Mouse (Mus musculus) hematopoietic stem cell, adult 5-6 weeks (primary cell): ENCODE data around the gene Fam20b. TPM values are rescaled to one million over a fixed set of nuclear protein-coding genes. Genes with fewer than 3 reads are reported as not detected.

ENCODE experiments used
- total RNA-seq: library from RNA; stranded (forward); fragments of 172-1452, 232-1000 nt; gene quantifications from 2 replicates; pipeline ENCODE4 v1.2.3, GENCODE M21; 2017

Fam20b gene
- total RNA-seq, 1 experiment from 2014 or later, result 43.4 TPM

Other genes starting within 250 kb of the Fam20b start
- 48.3 and 80.4 TPM in 2 replicates for gene Soat1, start 244.8 kb downstream of the Fam20b start, total RNA-seq
- 15.2 and 20.0 TPM in 2 replicates for gene Gm10031, start 195.1 kb downstream of the Fam20b start, total RNA-seq
- 25.8 and 32.8 TPM in 2 replicates for gene Abl2, start 160.3 kb downstream of the Fam20b start, total RNA-seq
- 18.9 and 33.8 TPM in 2 replicates for gene Tor3a, start 44.7 kb downstream of the Fam20b start, total RNA-seq
- gene Angptl1, start 119.5 kb upstream of the Fam20b start, total RNA-seq, result not detected in 2 replicates
- gene Ralgps2, start 220.5 kb upstream of the Fam20b start, total RNA-seq, result 43.3 and 45.3 TPM in 2 replicates